ENCODE assay signal across 9 mouse cellular contexts in the genomic region with DNA sequence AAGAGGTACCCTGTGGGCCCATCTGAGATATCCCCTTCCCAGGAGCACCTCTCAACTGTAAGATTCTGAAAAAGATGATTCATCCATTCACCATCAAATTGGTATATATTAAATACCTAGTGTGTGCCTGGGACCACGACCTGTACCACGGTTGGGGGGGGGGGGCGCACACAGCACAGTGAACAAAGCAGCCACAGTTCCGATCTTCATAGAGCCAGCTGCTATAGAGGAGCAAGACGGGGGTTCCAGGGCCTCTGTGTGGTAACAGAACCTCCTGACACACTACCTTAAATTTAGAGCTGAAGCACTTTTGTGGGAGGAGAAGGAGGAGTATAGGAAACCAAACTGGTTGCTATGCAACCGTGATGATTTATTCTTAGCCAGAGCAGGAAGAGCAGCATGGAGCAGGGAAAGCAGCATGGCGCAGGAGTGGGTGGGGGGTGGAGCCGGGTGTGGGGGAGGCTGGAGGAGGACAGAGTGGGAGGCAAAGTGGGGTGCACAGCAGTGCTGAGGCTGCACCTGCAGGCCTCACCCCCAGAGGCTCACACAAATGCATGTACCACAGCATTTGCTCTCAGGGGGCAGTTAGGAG.
DNase-seq lines count a peak whose midpoint lies in the region; ATAC-seq lines count a peak whose summit lies in the region.
"Had no signal": no experiment of that assay in that cellular context is flagged by ENCODE, and none has a peak within 500 bp of the region (broad histone marks: within the 10 kb centered on the region; RNA-seq: fewer than 3 reads in every experiment).

No protein-coding gene starts in this region.

- no peaks in the 10 kb centered on the region for H3K36me3 ChIP-seq in neural tube, embryonic 11.5 days (ENCODE audit: control insufficient read depth, insufficient read depth, low read length)

- no peak overlapping the region for H3K4me3 ChIP-seq in neural tube, embryonic 11.5 days (ENCODE audit: low read depth, low read length)

- ATAC-seq in neural tube, embryonic 11.5 days (ENCODE audit: insufficient read depth, low FRiP score, low TSS enrichment) = peak; percentile 85

- 0 out of 2 replicates have a peak overlapping the region, but pooled peaks have one; percentile 20 for H3K27ac ChIP-seq in neural tube, embryonic 11.5 days (ENCODE audit: low read depth, low read length)
- H3K27ac ChIP-seq: macrophage had no signal

- peak; percentile 26 for DNase-seq in retina, postnatal 1 day
- no peak for DNase-seq in retina, embryonic 14.5 days (ENCODE audit: low spot score)
- DNase-seq in frontal cortex, postnatal 10 days (ENCODE audit: low spot score in 2 of 2) = peak; percentile 59 to 68
- DNase-seq in layer of hippocampus, adult 9-10 months (ENCODE audit: low spot score) = peak; percentile 38
- DNase-seq in neural tube, embryonic 11.5 days (ENCODE audit: low spot score) = peak; percentile 56
- no peak for DNase-seq in cerebellum, adult 11 months
- no peak for DNase-seq in B cell, adult 2 months
- no peak for DNase-seq in spleen, postnatal 10 days (ENCODE audit: low spot score in 2 of 2)

- peak overlapping the region; percentile 9; the same call in 1 of the 2 replicates for H3K4me2 ChIP-seq in neural tube, embryonic 11.5 days (ENCODE audit: low read depth)

- peaks cover 44% of the 10 kb centered on the region for H3K4me1 ChIP-seq in neural tube, embryonic 11.5 days (ENCODE audit: control insufficient read depth, insufficient read depth, low read length)

- H3K9me3 ChIP-seq in neural tube, embryonic 11.5 days (ENCODE audit: control insufficient read depth, low read length) = no peaks in the 10 kb centered on the region

- WGBS in neural tube, embryonic 11.5 days = 33% methylated on average over 8 of the region's 8 CpGs

- H3K27me3 ChIP-seq in neural tube, embryonic 11.5 days (ENCODE audit: control insufficient read depth, insufficient read depth, low read length) = no peaks in the 10 kb centered on the region

- H3K9ac ChIP-seq in neural tube, embryonic 11.5 days (ENCODE audit: low read length) = peak overlapping the region; percentile 6; the same call in 1 of the 2 replicates

Comparison
In these comparisons a context has a peak if more than half of its experiments do, and no peak if none do; other contexts are left out.
1. DNase-seq: peak in retina, postnatal 1 day (single experiment), frontal cortex, postnatal 10 days (2 of 2), layer of hippocampus, adult 9-10 months (single experiment) and neural tube, embryonic 11.5 days (single experiment); none in retina, embryonic 14.5 days (single experiment), cerebellum, adult 11 months (single experiment), B cell, adult 2 months (0 of 2) and spleen, postnatal 10 days (0 of 2).